Mouse (Mus musculus) midbrain, embryonic 11.5 days (tissue): ENCODE results near the gene Tgif2. TPM values are rescaled to one million over a fixed set of nuclear protein-coding genes. Genes with fewer than 3 reads are reported as not detected.
"Not testable (repeated sequence)": the region's sequence is repeated elsewhere in the genome, so short reads cannot be mapped to it uniquely, and the experiment has no call there.

ENCODE experiments used
- ATAC-seq: fragments of 200-750 bp; cut with Nextera tagmentation; 2 replicates; pipeline ENCODE4 v1.8.0; 2017; ENCODE audit warnings: moderate TSS enrichment, moderate library complexity; ENCODE audit not compliant: low FRiP score
- DNase-seq: peaks from one replicate; pipeline ENCODE4 v3.0.0; 2015; ENCODE audit warnings: low spot score; ENCODE audit errors: missing footprints
- H3K27ac ChIP-seq: fragments of 300-500 bp; sonication (generic); 2 replicates; pipeline ENCODE4 v1.5.1; 2014; ENCODE audit warnings: low read depth, low read length
- H3K27me3 ChIP-seq: fragments of 300-500 bp; sonication (generic); 2 replicates; pipeline ENCODE4 v1.6.1; 2014; ENCODE audit warnings: mild to moderate bottlenecking, low read length, moderate library complexity, mixed read lengths; ENCODE audit not compliant: control insufficient read depth, insufficient read depth
- H3K36me3 ChIP-seq: fragments of 300-500 bp; sonication (generic); 2 replicates; pipeline ENCODE4 v1.6.1; 2014; ENCODE audit warnings: mild to moderate bottlenecking, low read length, moderate library complexity, mixed read lengths; ENCODE audit not compliant: control insufficient read depth, insufficient read depth
- H3K4me1 ChIP-seq: fragments of 300-500 bp; sonication (generic); 2 replicates; pipeline ENCODE4 v1.6.1; 2014; ENCODE audit warnings: low read length; ENCODE audit not compliant: control insufficient read depth, insufficient read depth
- H3K4me2 ChIP-seq: fragments of 300-500 bp; sonication (generic); 2 replicates; pipeline ENCODE4 v1.6.1; 2014; ENCODE audit warnings: mild to moderate bottlenecking, moderate library complexity
- H3K4me3 ChIP-seq: fragments of 300-500 bp; sonication (generic); 2 replicates; pipeline ENCODE4 v1.5.1; 2014; ENCODE audit warnings: low read depth, low read length
- H3K9ac ChIP-seq: fragments of 300-500 bp; sonication (generic); 2 replicates; pipeline ENCODE4 v1.6.1; 2014; ENCODE audit warnings: low read length
- H3K9me3 ChIP-seq: fragments of 300-500 bp; sonication (generic); 2 replicates; pipeline ENCODE4 v1.6.1; 2016; ENCODE audit warnings: low read length; ENCODE audit not compliant: control insufficient read depth
- WGBS: fragments of 180-500 bp; shearing (Covaris S2); extraction: QIAGEN DNeasy Blood & Tissue Kit; methylation state at CpG from one replicate; pipeline ENCODE4 v1.1.7; 2014; 5-methylcytosine and 5-hydroxymethylcytosine counted together
- polyA plus RNA-seq: library from polyadenylated mRNA; unstranded; fragments of >200 nt; fragmentation: Nextera tagmentation; extraction: Ambion mirVana; gene quantifications from 2 replicates; pipeline ENCODE4 v1.2.1, GENCODE M21; 2014

Gene Tgif2
- polyA plus RNA-seq, 1 experiment from 2014 or later, result 88.6 TPM

DNA sequence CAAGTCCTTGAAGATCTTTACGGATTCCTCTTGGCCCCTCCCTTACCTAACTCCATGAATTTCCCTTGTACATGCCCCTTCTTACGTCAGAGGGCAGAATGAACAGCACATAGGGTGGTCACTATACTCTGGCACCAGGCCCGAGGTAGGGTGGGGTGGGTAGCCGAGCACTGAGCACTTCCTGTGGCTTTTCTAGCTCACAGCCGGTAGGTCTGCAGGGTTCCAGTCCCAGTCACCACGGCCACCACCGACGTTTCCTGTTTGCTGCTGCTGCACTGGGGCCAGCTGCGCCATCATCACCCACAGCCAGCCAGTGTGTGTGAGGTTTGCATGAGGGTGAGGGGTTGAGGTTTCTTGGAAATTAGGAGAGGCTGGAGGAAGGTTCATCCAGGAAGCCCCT, 37.9 kb downstream of the Tgif2 start:
- Histone ChIP-seq H3K4me2 (no peak overlapping the region), H3K9ac (no peak overlapping the region), H3K36me3 (0 out of 2 replicates have a peak, but pooled peaks cover 3% of the 10 kb centered on the region), H3K4me1 (no peaks in the 10 kb centered on the region), H3K27ac (no peak overlapping the region), H3K9me3 (no peaks in the 10 kb centered on the region), H3K27me3 (no peaks in the 10 kb centered on the region), H3K4me3 (no peak overlapping the region)
- DNase-seq, result no peak
- 79% methylated on average over 9 of the region's 9 CpGs for WGBS
- no peak for ATAC-seq

DNA sequence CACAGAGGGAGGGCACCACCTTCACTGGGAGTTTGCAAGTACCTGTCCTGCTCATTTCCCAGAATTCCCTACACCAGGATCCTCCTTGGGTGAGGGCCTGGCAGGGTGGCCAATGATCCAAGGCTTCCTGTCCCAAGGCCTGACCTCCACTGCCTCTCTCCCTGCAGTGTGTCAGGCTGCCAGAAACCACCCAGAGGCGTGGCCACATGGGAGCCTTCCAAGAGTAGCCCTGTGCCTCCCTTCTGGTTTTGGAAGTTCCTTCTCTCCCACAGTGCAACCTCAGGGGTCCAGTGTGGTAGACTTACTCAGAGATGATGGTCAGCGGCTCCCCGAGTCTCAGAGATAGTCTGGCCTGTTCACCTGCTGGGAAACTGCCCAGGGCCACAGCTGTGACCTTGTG, 39.7 kb downstream of the Tgif2 start:
- H3K36me3 ChIP-seq, result 0 out of 2 replicates have a peak, but pooled peaks cover 1% of the 10 kb centered on the region
- no peaks in the 10 kb centered on the region for H3K27me3 ChIP-seq
- no peaks in the 10 kb centered on the region for H3K4me1 ChIP-seq
- H3K9me3 ChIP-seq, result no peaks in the 10 kb centered on the region
- ATAC-seq (no peak), DNase-seq (no peak)
- H3K9ac ChIP-seq, result no peak overlapping the region
- no peak overlapping the region for H3K4me2 ChIP-seq
- WGBS, result 84% methylated on average over 3 of the region's 3 CpGs
- no peak overlapping the region for H3K27ac ChIP-seq
- no peak overlapping the region for H3K4me3 ChIP-seq

- DNase-seq, result peak; percentile 75
- no peaks in the 10 kb centered on the region for H3K27me3 ChIP-seq
- H3K9ac ChIP-seq, result no peak overlapping the region
- H3K9me3 ChIP-seq, result no peaks in the 10 kb centered on the region
- no peak overlapping the region for H3K4me3 ChIP-seq
- no peak for ATAC-seq
- H3K4me1 ChIP-seq, result no peaks in the 10 kb centered on the region
- no peak overlapping the region for H3K27ac ChIP-seq
- H3K36me3 ChIP-seq, result no peaks in the 10 kb centered on the region
- 45% methylated on average over 10 of the region's 10 CpGs for WGBS
- no peak overlapping the region for H3K4me2 ChIP-seq
These were observed 42.7 kb downstream of the Tgif2 start for GRCm38 (mm10) chr2:156882431-156883001.

- WGBS, result 92% methylated on average over 10 of the region's 10 CpGs
These were observed 44.8 kb downstream of the Tgif2 start for GRCm38 (mm10) chr2:156884396-156885211.

DNA sequence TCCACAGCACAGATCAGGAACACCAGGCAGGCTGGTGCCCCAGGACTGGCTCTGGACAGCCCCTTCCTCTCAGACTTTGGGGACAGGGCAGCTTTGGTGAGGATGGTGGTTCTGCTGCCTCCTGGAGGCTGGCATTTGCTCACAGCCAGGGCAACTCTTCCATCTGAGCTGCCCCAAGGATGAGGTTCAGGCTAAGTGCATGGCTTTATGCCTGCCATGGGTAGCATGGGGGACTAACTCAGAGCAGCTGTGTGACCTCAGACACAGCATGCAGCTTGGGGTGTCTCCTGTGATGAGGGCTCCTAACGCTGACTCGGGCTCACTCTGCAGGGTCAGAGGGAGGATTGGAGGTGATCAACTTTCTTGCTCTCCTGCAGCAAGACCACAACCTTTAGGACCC, 45.9 kb downstream of the Tgif2 start:
- H3K27me3 ChIP-seq, H3K4me2 ChIP-seq, ATAC-seq, H3K9me3 ChIP-seq, H3K36me3 ChIP-seq, H3K27ac ChIP-seq, DNase-seq, H3K9ac ChIP-seq, H3K4me1 ChIP-seq, H3K4me3 ChIP-seq: not testable (repeated sequence)
- WGBS, result 82% methylated on average over 2 of the region's 2 CpGs

More at GRCm38 (mm10) chr2:156884396-156885211, 44.8 kb downstream of the Tgif2 start:
- no peak overlapping the region for H3K27ac ChIP-seq
- DNase-seq, result peak; percentile 75
- H3K4me2 ChIP-seq, result no peak overlapping the region
- no peak overlapping the region for H3K4me3 ChIP-seq
- H3K27me3 ChIP-seq, result no peaks in the 10 kb centered on the region
- H3K4me1 ChIP-seq, result no peaks in the 10 kb centered on the region
- H3K9ac ChIP-seq, result no peak overlapping the region
- H3K9me3 ChIP-seq, result no peaks in the 10 kb centered on the region
- no peak for ATAC-seq
- no peaks in the 10 kb centered on the region for H3K36me3 ChIP-seq

DNA sequence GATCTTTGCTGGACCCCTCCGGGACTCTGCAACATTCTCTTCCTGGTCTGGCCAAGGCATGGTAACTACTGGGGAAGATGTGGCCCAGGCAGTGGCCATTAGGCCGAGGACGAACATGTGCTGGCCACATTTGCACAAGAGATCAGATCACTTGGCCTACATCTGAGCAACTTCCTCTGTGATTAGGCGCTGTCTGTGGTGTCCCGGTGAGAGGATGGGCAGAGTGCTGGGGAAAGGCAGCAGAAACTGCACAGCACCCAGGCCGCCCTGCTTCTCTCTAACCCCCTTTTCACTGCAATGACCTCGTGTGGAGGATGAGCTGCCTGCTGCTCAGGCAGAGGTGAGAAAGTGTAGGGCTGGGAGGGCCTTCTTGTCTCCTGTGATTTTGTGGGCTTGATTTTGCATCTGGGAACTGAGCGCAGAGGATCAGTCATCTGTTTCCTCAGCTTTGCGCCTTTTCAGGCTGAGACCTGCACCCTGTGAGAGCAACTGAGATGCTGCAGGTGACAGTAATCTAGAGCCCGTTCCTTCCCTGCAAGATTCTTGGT, 46.4 kb downstream of the Tgif2 start:
- ATAC-seq, result no peak
- no peak overlapping the region for H3K9ac ChIP-seq
- no peak overlapping the region for H3K4me3 ChIP-seq
- no peaks in the 10 kb centered on the region for H3K36me3 ChIP-seq
- no peaks in the 10 kb centered on the region for H3K27me3 ChIP-seq
- WGBS, result 82% methylated on average over 10 of the region's 10 CpGs
- H3K9me3 ChIP-seq, result no peaks in the 10 kb centered on the region
- H3K27ac ChIP-seq, result no peak overlapping the region
- H3K4me1 ChIP-seq, result no peaks in the 10 kb centered on the region
- H3K4me2 ChIP-seq, result no peak overlapping the region
- DNase-seq, result peak; percentile 54

- H3K4me1 ChIP-seq, result peaks cover 2% of the 10 kb centered on the region; the same call in 1 of the 2 replicates
- H3K4me2 ChIP-seq, result no peak within 1 kb of the TSS
- DNase-seq (peak; percentile 84), ATAC-seq (no peak)
- H3K9me3 ChIP-seq, result no peaks in the 10 kb centered on the region
- no peak within 1 kb of the TSS for H3K9ac ChIP-seq
- no peaks in the 10 kb centered on the region for H3K36me3 ChIP-seq
- no peak within 1 kb of the TSS for H3K27ac ChIP-seq
- H3K4me3 ChIP-seq, result no peak within 1 kb of the TSS
- H3K27me3 ChIP-seq, result no peaks in the 10 kb centered on the region
- 73% methylated on average over 6 of the region's 6 CpGs for whole genome bisulfite sequencing
These were observed 47.2 kb downstream of the Tgif2 start, which contains the start of gene Sla2 for GRCm38 (mm10) chr2:156887017-156887416. Gene Sla2 (minus strand): TSS chr2:156887192.

GRCm38 (mm10) chr2:156888490-156888889, 48.7 kb downstream of the Tgif2 start:
- Histone ChIP-seq H3K4me2 (no peak overlapping the region), H3K4me1 (peaks cover 4% of the 10 kb centered on the region; the same call in 1 of the 2 replicates), H3K4me3 (no peak overlapping the region), H3K36me3 (no peaks in the 10 kb centered on the region), H3K27ac (no peak overlapping the region), H3K9me3 (no peaks in the 10 kb centered on the region), H3K27me3 (no peaks in the 10 kb centered on the region), H3K9ac (no peak overlapping the region)
- no peak for DNase-seq
- ATAC-seq, result no peak
- WGBS, result 75% methylated on average over 3 of the region's 3 CpGs

GRCm38 (mm10) chr2:156892240-156892639, 52.4 kb downstream of the Tgif2 start:
- no peak for DNase-seq

More at GRCm38 (mm10) chr2:156892240-156892639, 52.4 kb downstream of the Tgif2 start:
- no peak overlapping the region for H3K27ac ChIP-seq
- no peaks in the 10 kb centered on the region for H3K27me3 ChIP-seq
- no peak overlapping the region for H3K4me2 ChIP-seq
- H3K36me3 ChIP-seq, result no peaks in the 10 kb centered on the region
- ATAC-seq, result peak; percentile 57; the same call in 1 of the 2 replicates
- H3K4me1 ChIP-seq, result peaks cover 4% of the 10 kb centered on the region; the same call in 1 of the 2 replicates
- no peak overlapping the region for H3K9ac ChIP-seq
- H3K9me3 ChIP-seq, result no peaks in the 10 kb centered on the region
- WGBS, result 54% methylated on average over 3 of the region's 3 CpGs
- H3K4me3 ChIP-seq, result no peak overlapping the region
